Mouse (Mus musculus) gastrocnemius, adult 2 months (tissue): ENCODE data around the gene Tead1. TPM values are rescaled to one million over a fixed set of nuclear protein-coding genes. Genes with fewer than 3 reads are reported as not detected.
"Not testable (repeated sequence)": the region's sequence is repeated elsewhere in the genome, so short reads cannot be mapped to it uniquely, and the experiment has no call there.

ENCODE experiments used
- DNase-seq: peaks from one replicate; pipeline ENCODE4 v3.0.0; 2022
- H3K27ac ChIP-seq: fragments of 200-600 bp; 2 replicates; pipeline ENCODE4 v1.8.1; 2022; ENCODE audit warnings: mild to moderate bottlenecking
- H3K4me3 ChIP-seq: fragments of 200-600 bp; 2 replicates; pipeline ENCODE4 v1.8.1; 2022; ENCODE audit warnings: mild to moderate bottlenecking, moderate library complexity
- CTCF ChIP-seq: fragments of 200-600 bp; IDR thresholded peaks from 2 replicates; pipeline ENCODE4 v1.8.1; 2022; ENCODE audit warnings: antibody characterized with exemption, mild to moderate bottlenecking, moderate library complexity
- intact Hi-C: fragments of 180-260 bp; cut with DNase I; formaldehyde crosslinking; loops from one replicate; pipeline ENCODE4 v1.15.1; 2025
- total RNA-seq, 2 experiments: library from RNA; stranded (reverse); gene quantifications; 2 replicates each; pipeline ENCODE4 v1.2.3; 2021

Tead1 gene
- total RNA-seq, 2 experiments from 2014 or later, result 189 to 260 TPM

GRCm38 (mm10) chr7:112907468-112907867, 228.3 kb downstream of the Tead1 start:
- no peak overlapping the region for H3K27ac ChIP-seq
- no peak overlapping the region for H3K4me3 ChIP-seq
- DNase-seq, result no peak
- no peak for TF ChIP-seq CTCF
- intact Hi-C loops, result no loop called here

GRCm38 (mm10) chr7:112909164-112909563, 230.0 kb downstream of the Tead1 start:
- TF ChIP-seq CTCF, result no peak
- intact Hi-C loops, result no loop called here
- no peak overlapping the region for H3K27ac ChIP-seq
- H3K4me3 ChIP-seq, result no peak overlapping the region
- DNase-seq, result no peak

- intact Hi-C loops, result no loop called here
These were observed 233.9 kb downstream of the Tead1 start for GRCm38 (mm10) chr7:112912969-112913368.

GRCm38 (mm10) chr7:112915571-112915970, 236.5 kb downstream of the Tead1 start:
- TF ChIP-seq CTCF, result no peak
- intact Hi-C loops, result no loop called here
- no peak for DNase-seq
- no peak overlapping the region for H3K4me3 ChIP-seq
- H3K27ac ChIP-seq, result no peak overlapping the region

More at GRCm38 (mm10) chr7:112912969-112913368, 233.9 kb downstream of the Tead1 start:
- no peak for TF ChIP-seq CTCF
- DNase-seq, result no peak
- H3K27ac ChIP-seq, result no peak overlapping the region
- no peak overlapping the region for H3K4me3 ChIP-seq

GRCm38 (mm10) chr7:112917613-112918278, 238.6 kb downstream of the Tead1 start:
- peak overlapping the region; percentile 81 for H3K27ac ChIP-seq
- H3K4me3 ChIP-seq, result peak overlapping the region; percentile 59
- no peak for TF ChIP-seq CTCF
- DNase-seq, result peak; percentile 47
- intact Hi-C loops, result no loop called here

GRCm38 (mm10) chr7:112918279-112918991, 239.3 kb downstream of the Tead1 start:
- H3K4me3 ChIP-seq, result peak overlapping the region; percentile 59
- intact Hi-C loops, result no loop called here

GRCm38 (mm10) chr7:112919845-112920244, 240.7 kb downstream of the Tead1 start:
- Histone ChIP-seq H3K27ac (no peak overlapping the region), H3K4me3 (no peak overlapping the region)
- peak; percentile 87 for TF ChIP-seq CTCF
- DNase-seq, result peak; percentile 72
- intact Hi-C loops, result loop anchor here (1.0 to 10.0 kb wide), 2 partner anchors 212 to 335 kb away; no protein-coding TSS in a partner anchor

More at GRCm38 (mm10) chr7:112918279-112918991, 239.3 kb downstream of the Tead1 start:
- peak; percentile 89 for DNase-seq
- H3K27ac ChIP-seq, result peak overlapping the region; percentile 81
- no peak; the same call in 1 of the 2 replicates for TF ChIP-seq CTCF

GRCm38 (mm10) chr7:112922801-112923200, 243.7 kb downstream of the Tead1 start:
- no peak for TF ChIP-seq CTCF
- no peak overlapping the region for H3K27ac ChIP-seq
- intact Hi-C loops, result loop anchor here (10.0 kb wide), 1 partner anchor 332 kb away; no protein-coding TSS in a partner anchor
- no peak overlapping the region for H3K4me3 ChIP-seq
- no peak for DNase-seq

GRCm38 (mm10) chr7:112923712-112924111, 244.6 kb downstream of the Tead1 start:
- DNase-seq, result no peak
- intact Hi-C loops, result loop anchor here (10.0 kb wide), 1 partner anchor 331 kb away; no protein-coding TSS in a partner anchor
- H3K27ac ChIP-seq, result no peak overlapping the region
- no peak overlapping the region for H3K4me3 ChIP-seq
- TF ChIP-seq CTCF, result no peak

GRCm38 (mm10) chr7:112930669-112931068, 251.6 kb downstream of the Tead1 start:
- no peak overlapping the region for H3K27ac ChIP-seq
- intact Hi-C loops, result no loop called here
- TF ChIP-seq CTCF, result no peak
- no peak overlapping the region for H3K4me3 ChIP-seq
- DNase-seq, result no peak

GRCm38 (mm10) chr7:112935876-112936275, 256.8 kb downstream of the Tead1 start:
- not testable (repeated sequence) for H3K27ac ChIP-seq

GRCm38 (mm10) chr7:112937089-112937488, 258.0 kb downstream of the Tead1 start:
- no peak for DNase-seq
- Histone ChIP-seq H3K27ac (no peak overlapping the region), H3K4me3 (no peak overlapping the region)
- TF ChIP-seq CTCF, result no peak
- intact Hi-C loops, result no loop called here

More at GRCm38 (mm10) chr7:112935876-112936275, 256.8 kb downstream of the Tead1 start:
- DNase-seq, H3K4me3 ChIP-seq, intact Hi-C loops: not testable (repeated sequence)

- intact Hi-C loops, result no loop called here
These were observed 259.8 kb downstream of the Tead1 start for GRCm38 (mm10) chr7:112938959-112939358.

More at GRCm38 (mm10) chr7:112938959-112939358, 259.8 kb downstream of the Tead1 start:
- no peak for TF ChIP-seq CTCF
- no peak for DNase-seq
- Histone ChIP-seq H3K27ac (no peak overlapping the region), H3K4me3 (no peak overlapping the region)
